Mouse (Mus musculus) MEL (cell line): ENCODE data around the gene Ubap1. TPM values are rescaled to one million over a fixed set of nuclear protein-coding genes. Genes with fewer than 3 reads are reported as not detected.

Experiments used
- DNase-seq: peaks from one replicate; pipeline ENCODE4 v3.0.0; 2011; ENCODE audit warnings: low read depth, low spot score
- H3K27ac ChIP-seq: 2 replicates; pipeline ENCODE4 v1.5.1; 2012; ENCODE audit warnings: low read depth, mild to moderate bottlenecking, control low read depth, low read length, moderate library complexity; ENCODE audit not compliant: control insufficient read depth
- H3K27me3 ChIP-seq, 2 experiments: fragments of 150-350 bp in 1 of 2; sonication (generic) in 1 of 2; 2 replicates each; pipeline ENCODE4 v1.6.1; 2012; ENCODE audit warnings: low read length in 2 of 2, mild to moderate bottlenecking in 2 of 2, improper control_type of control experiment in 1 of 2, moderate library complexity in 1 of 2; ENCODE audit not compliant: insufficient read depth in 2 of 2, control insufficient read depth in 1 of 2
- H3K36me3 ChIP-seq, 2 experiments: 2 replicates each; pipeline ENCODE4 v1.6.1; 2012 to 2014; ENCODE audit warnings: low read length in 2 of 2, improper control_type of control experiment in 1 of 2, inconsistent platforms in 1 of 2, mild to moderate bottlenecking in 1 of 2; ENCODE audit not compliant: insufficient read depth in 2 of 2, control insufficient read depth in 1 of 2
- H3K4me1 ChIP-seq, 2 experiments: fragments of 150-350 bp in 1 of 2; sonication (generic) in 1 of 2; 2 replicates each; pipeline ENCODE4 v1.6.1; 2012; ENCODE audit warnings: low read length in 2 of 2, improper control_type of control experiment in 1 of 2, mild to moderate bottlenecking in 1 of 2; ENCODE audit not compliant: insufficient read depth in 2 of 2, control insufficient read depth in 1 of 2
- H3K4me3 ChIP-seq, 2 experiments: fragments of 150-350 bp in 1 of 2; sonication (generic) in 1 of 2; 2 replicates each; pipeline ENCODE4 v1.5.1; 2012; ENCODE audit warnings: low read depth in 2 of 2, low read length in 2 of 2, mild to moderate bottlenecking in 2 of 2, moderate library complexity in 2 of 2, control low read depth in 1 of 2, improper control_type of control experiment in 1 of 2; ENCODE audit not compliant: control insufficient read depth in 1 of 2, insufficient read depth in 1 of 2
- H3K79me2 ChIP-seq: 2 replicates; pipeline ENCODE4 v1.6.1; 2012; ENCODE audit warnings: mild to moderate bottlenecking, low read length, moderate library complexity; ENCODE audit not compliant: control insufficient read depth, poor library complexity, insufficient read depth
- H3K9ac ChIP-seq: 2 replicates; pipeline ENCODE4 v1.6.1; 2012; ENCODE audit warnings: low read depth, mild to moderate bottlenecking, control low read depth, low read length, moderate library complexity; ENCODE audit not compliant: control insufficient read depth, poor library complexity, severe bottlenecking
- H3K9me3 ChIP-seq: fragments of 150-350 bp; sonication (generic); replicated peaks from 2 replicates; pipeline ENCODE4 v1.6.1; 2012; ENCODE audit warnings: mild to moderate bottlenecking, low read length, improper control_type of control experiment, moderate library complexity; ENCODE audit not compliant: insufficient read depth
- EP300 ChIP-seq, 2 experiments: IDR thresholded peaks; 2 replicates each; pipeline ENCODE4 v1.6.1; 2011; ENCODE audit warnings: improper control_type of control experiment in 2 of 2, low read length in 2 of 2, low read depth in 1 of 2, mild to moderate bottlenecking in 1 of 2
- ETS1 ChIP-seq: IDR thresholded peaks from 2 replicates; pipeline ENCODE4 v1.6.1; 2012; ENCODE audit warnings: low read depth, mild to moderate bottlenecking, inconsistent platforms, low read length, improper control_type of control experiment, moderate library complexity
- HCFC1 ChIP-seq: IDR thresholded peaks from 2 replicates; pipeline ENCODE4 v1.6.1; 2012; ENCODE audit warnings: low read depth, mild to moderate bottlenecking, inconsistent platforms, low read length, improper control_type of control experiment, moderate library complexity
- JUND ChIP-seq: IDR thresholded peaks from 2 replicates; pipeline ENCODE4 v1.6.1; 2011; ENCODE audit warnings: low read depth, mild to moderate bottlenecking, improper control_type of control experiment, low read length
- KAT2A ChIP-seq: conservative IDR thresholded peaks from 2 replicates; pipeline ENCODE4 v1.6.1; 2012; ENCODE audit warnings: low read depth, low read length, improper control_type of control experiment, inconsistent platforms
- MAX ChIP-seq: IDR thresholded peaks from 2 replicates; pipeline ENCODE4 v1.6.1; 2011; ENCODE audit warnings: low read length, improper control_type of control experiment
- MEF2A ChIP-seq: IDR thresholded peaks from 2 replicates; pipeline ENCODE4 v1.6.1; 2014; ENCODE audit warnings: low read depth, mild to moderate bottlenecking, inconsistent platforms, low read length, improper control_type of control experiment; ENCODE audit not compliant: poor library complexity, insufficient replicate concordance, severe bottlenecking; ENCODE audit errors: extremely low read depth
- MXI1 ChIP-seq: IDR thresholded peaks from 2 replicates; pipeline ENCODE4 v1.6.1; 2011; ENCODE audit warnings: mild to moderate bottlenecking, low read depth, low read length, improper control_type of control experiment
- POLR2AphosphoS2 ChIP-seq: IDR thresholded peaks from 2 replicates; pipeline ENCODE4 v1.6.1; 2011; ENCODE audit warnings: low read length, improper control_type of control experiment
- POLR2AphosphoS5 ChIP-seq: IDR thresholded peaks from 2 replicates; pipeline ENCODE4 v1.6.1; 2012; ENCODE audit warnings: low read depth, borderline replicate concordance, mild to moderate bottlenecking, inconsistent platforms, low read length, moderate library complexity, mixed read lengths
- TAL1 ChIP-seq: IDR thresholded peaks from 2 replicates; pipeline ENCODE4 v1.6.1; 2012; ENCODE audit warnings: mild to moderate bottlenecking, inconsistent platforms, low read length, moderate library complexity, mixed read lengths
- TCF12 ChIP-seq: IDR thresholded peaks from 2 replicates; pipeline ENCODE4 v1.6.1; 2014; ENCODE audit warnings: low read depth, mild to moderate bottlenecking, inconsistent platforms, low read length, improper control_type of control experiment, moderate library complexity
- UBTF ChIP-seq: IDR thresholded peaks from 2 replicates; pipeline ENCODE4 v1.6.1; 2012; ENCODE audit warnings: low read depth, mild to moderate bottlenecking, inconsistent platforms, low read length, improper control_type of control experiment, moderate library complexity, borderline replicate concordance; ENCODE audit not compliant: insufficient read depth
- USF1 ChIP-seq: IDR thresholded peaks from 2 replicates; pipeline ENCODE4 v1.6.1; 2014; ENCODE audit warnings: low read depth, mild to moderate bottlenecking, inconsistent platforms, low read length, improper control_type of control experiment, moderate library complexity
- ZKSCAN1 ChIP-seq: IDR thresholded peaks from 2 replicates; pipeline ENCODE4 v1.6.1; 2012; ENCODE audit warnings: low read depth, mild to moderate bottlenecking, inconsistent platforms, low read length, improper control_type of control experiment, moderate library complexity
- polyA plus RNA-seq, 2 experiments: library from polyadenylated mRNA; stranded (reverse) in 1 of 2; unstranded in 1 of 2; fragments of >175 nt in 1 of 2; fragments of >200 nt in 1 of 2; gene quantifications; 2 replicates each; pipeline versions ENCODE4 v1.2.1 to v1.2.4; 2012; ENCODE audit warnings: low replicate concordance in 2 of 2, low read depth in 1 of 2; ENCODE audit not compliant: insufficient read length in 2 of 2, insufficient read depth in 1 of 2, missing spikeins in 1 of 2
- total RNA-seq: library from RNA; depleted of rRNA; stranded (reverse); fragments of 300-350 nt; gene quantifications from 2 replicates; pipeline ENCODE4 v1.2.3, GENCODE M21; 2012

Ubap1 gene
- total and polyA plus RNA-seq, 3 experiments: 9.1 to 15.7 TPM; not detected in 1

- Histone ChIP-seq H3K9ac (no peak overlapping the region), H3K79me2 (no peaks in the 10 kb centered on the region), H3K36me3 (peaks cover 0 to 4% of the 10 kb centered on the region in 2 experiments; a peak in 2 of 4 replicates), H3K9me3 (no peaks in the 10 kb centered on the region), H3K27me3 (no peaks in the 10 kb centered on the region), H3K4me3 (no peak overlapping the region), H3K4me1 (no peaks in the 10 kb centered on the region; a peak in 1 of 4 replicates), H3K27ac (no peak overlapping the region)
- DNase-seq: no peak
- TF ChIP-seq UBTF: no peak
- TF ChIP-seq MAX: no peak
- no peak for TF ChIP-seq TAL1
- TF ChIP-seq POLR2AphosphoS2: no peak
- no peak for TF ChIP-seq POLR2AphosphoS5
Observed at GRCm38 (mm10) chr4:41388616-41389015, 39.8 kb downstream of the Ubap1 start.

- no peaks in the 10 kb centered on the region for H3K79me2 ChIP-seq
- no peaks in the 10 kb centered on the region; a peak in 1 of 4 replicates for H3K4me1 ChIP-seq
- no peak overlapping the region for H3K9ac ChIP-seq
- H3K9me3 ChIP-seq: no peaks in the 10 kb centered on the region
- peaks cover 0 to 4% of the 10 kb centered on the region in 2 experiments; a peak in 2 of 4 replicates for H3K36me3 ChIP-seq
- H3K27ac ChIP-seq: no peak overlapping the region
- H3K4me3 ChIP-seq: no peak overlapping the region
- DNase-seq: no peak
- no peaks in the 10 kb centered on the region for H3K27me3 ChIP-seq
- TF ChIP-seq HCFC1: no peak
- TF ChIP-seq TCF12: no peak
- TF ChIP-seq ZKSCAN1: no peak
- no peak for TF ChIP-seq ETS1
- no peak for TF ChIP-seq MXI1
- no peak for TF ChIP-seq EP300 (IDR thresholded peaks at IDR 0.05; ENCODE audit: low read depth in 1 of 2, low read length in 2 of 2)
- no peak for TF ChIP-seq MEF2A
- TF ChIP-seq TAL1: no peak
- no peak for TF ChIP-seq MAX
- TF ChIP-seq POLR2AphosphoS2: no peak
- TF ChIP-seq KAT2A: no peak
- no peak for TF ChIP-seq POLR2AphosphoS5
- TF ChIP-seq JUND: no peak
- no peak for TF ChIP-seq USF1
- TF ChIP-seq, all 39 proteins: peak for 0
Observed at GRCm38 (mm10) chr4:41389240-41389639, 40.4 kb downstream of the Ubap1 start.
